Mouse (Mus musculus) ES-E14 (cell line): ENCODE measurements at regions not wholly inside any gene's neighbourhood (a gene's known extent, or its start where the extent isn't known, plus 50 kb on each side); places are given as distances from the start of the nearest gene placed in this dataset.

Experiments used
- DNase-seq: peaks from one replicate; pipeline ENCODE4 v3.0.0-alpha.2; 2013; ENCODE audit warnings: low read depth, low spot score
- H3K27ac ChIP-seq: 2 replicates; pipeline ENCODE4 v1.5.1; 2012; ENCODE audit warnings: low read depth, mild to moderate bottlenecking, low read length, moderate library complexity, mixed read lengths; ENCODE audit not compliant: poor library complexity, insufficient read depth, severe bottlenecking
- H3K36me3 ChIP-seq: 2 replicates; pipeline ENCODE4 v1.6.1; 2012; ENCODE audit warnings: mild to moderate bottlenecking, low read length, moderate library complexity, mixed read lengths; ENCODE audit not compliant: control insufficient read depth, poor library complexity, insufficient read depth, severe bottlenecking
- H3K4me1 ChIP-seq, 2 experiments: fragments of 150-350 bp in 1 of 2; sonication (generic) in 1 of 2; 2 replicates each; pipeline ENCODE4 v1.6.1; 2012; ENCODE audit warnings: low read length in 2 of 2, mild to moderate bottlenecking in 1 of 2, mixed read lengths in 1 of 2; ENCODE audit not compliant: control insufficient read depth in 2 of 2, insufficient read depth in 2 of 2, poor library complexity in 1 of 2
- H3K4me3 ChIP-seq, 2 experiments: fragments of 150-350 bp in 1 of 2; sonication (generic) in 1 of 2; 2 replicates each; pipeline ENCODE4 v1.5.1; 2012; ENCODE audit warnings: low read length in 2 of 2, low read depth in 1 of 2, mild to moderate bottlenecking in 1 of 2, mixed read lengths in 1 of 2; ENCODE audit not compliant: insufficient read depth in 1 of 2, poor library complexity in 1 of 2, severe bottlenecking in 1 of 2
- H3K9ac ChIP-seq: 2 replicates; pipeline ENCODE4 v1.6.1; 2012; ENCODE audit warnings: low read depth, mild to moderate bottlenecking, low read length, mixed read lengths; ENCODE audit not compliant: poor library complexity, insufficient read depth, severe bottlenecking
- H3K9me3 ChIP-seq: fragments of 150-350 bp; sonication (generic); 2 replicates; pipeline ENCODE4 v1.6.1; 2012; ENCODE audit warnings: low read depth, mild to moderate bottlenecking, low read length; ENCODE audit not compliant: control insufficient read depth, insufficient read depth
- CHD2 ChIP-seq: IDR thresholded peaks from 2 replicates; pipeline ENCODE4 v1.6.1; 2014; ENCODE audit warnings: mild to moderate bottlenecking, low read depth, low read length, inconsistent platforms
- HCFC1 ChIP-seq: IDR thresholded peaks from 2 replicates; pipeline ENCODE4 v1.6.1; 2012; ENCODE audit warnings: low read length, inconsistent platforms, borderline replicate concordance; ENCODE audit not compliant: insufficient read depth
- MAFK ChIP-seq: IDR thresholded peaks from 2 replicates; pipeline ENCODE4 v1.6.1; 2014; ENCODE audit warnings: mild to moderate bottlenecking, low read depth, low read length, inconsistent platforms; ENCODE audit not compliant: insufficient read depth
- ZC3H11A ChIP-seq: IDR thresholded peaks from 2 replicates; pipeline ENCODE4 v1.6.1; 2012; ENCODE audit warnings: low read depth, mild to moderate bottlenecking, inconsistent platforms, low read length, borderline replicate concordance
- ZNF384 ChIP-seq: IDR thresholded peaks from 2 replicates; pipeline ENCODE4 v1.6.1; 2012; ENCODE audit warnings: low read depth, low read length, inconsistent platforms
- in situ Hi-C, 2 experiments: fragments of 600-800 bp; cut with MboI; formaldehyde crosslinking; loops; one replicate each; pipeline ENCODE4 v1.15.1; 2025; ENCODE audit warnings: low sequenced_read_pairs in 2 of 2, inconsistent platforms in 1 of 2; ENCODE audit not compliant: unreplicated experiment in 2 of 2

DNA sequence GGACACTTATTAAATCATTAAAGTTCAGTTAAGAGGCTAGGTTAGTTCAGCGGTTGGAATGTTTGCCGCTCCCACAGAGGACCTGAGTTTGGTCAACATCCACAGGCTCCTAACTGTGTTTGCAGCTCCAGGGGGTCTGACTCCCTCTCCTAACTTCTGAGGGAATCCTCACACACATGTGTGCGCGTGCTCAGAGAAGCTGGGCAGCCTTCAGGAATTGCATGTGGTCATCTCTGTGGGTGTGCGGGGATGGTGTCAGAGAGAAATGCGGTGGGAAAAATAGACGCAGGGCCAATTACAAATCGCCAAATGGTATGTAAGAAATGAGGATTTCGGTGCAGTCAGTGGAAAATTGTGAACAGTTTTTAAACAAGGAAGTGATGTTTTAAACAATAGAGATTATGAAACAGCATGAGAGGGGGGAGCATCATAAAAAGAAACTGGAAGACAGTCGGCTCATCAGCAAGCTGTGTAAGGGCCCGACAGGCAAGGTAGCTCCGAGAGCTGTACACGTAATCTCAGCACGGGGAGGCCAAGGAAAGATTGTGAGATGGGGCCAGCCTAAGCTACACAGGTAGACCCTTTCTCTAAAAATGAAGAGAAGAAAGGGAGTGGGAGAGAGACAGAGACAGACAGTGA, 53.9 kb upstream of the Tmem170b start:
- TF ChIP-seq ZNF384 (no peak), MAFK (no peak), CHD2 (no peak), HCFC1 (no peak), ZC3H11A (no peak)
- Histone ChIP-seq H3K27ac (no peak overlapping the region), H3K9ac (no peak overlapping the region), H3K9me3 (no peaks in the 10 kb centered on the region), H3K36me3 (no peaks in the 10 kb centered on the region), H3K4me3 (no peak overlapping the region), H3K4me1 (no peaks in the 10 kb centered on the region)
- in situ Hi-C loops = loop anchor here in 1 of 2 experiments (25.0 kb wide), 1 partner anchor 265 kb away; no protein-coding TSS in a partner anchor
- no peak for DNase-seq

DNA sequence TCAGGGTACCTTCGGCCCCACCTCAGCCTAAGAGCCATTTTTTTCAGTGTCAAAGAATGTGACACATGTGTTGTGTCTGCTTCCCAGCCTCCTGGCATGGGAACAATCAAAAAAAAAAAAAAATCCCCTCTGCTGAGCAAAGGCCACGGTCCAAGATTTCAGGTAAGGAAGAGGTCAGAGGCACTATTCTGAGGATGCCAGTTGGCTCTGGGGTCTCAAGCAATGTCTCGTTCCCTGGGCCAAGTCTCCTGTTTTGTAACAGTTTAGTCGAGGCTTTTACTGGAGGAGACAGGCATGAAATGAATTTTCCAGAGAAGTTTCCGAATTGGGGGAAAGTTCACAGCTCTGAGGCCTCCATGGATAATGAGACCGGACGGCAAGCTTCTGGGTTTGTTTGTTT, 51.3 kb upstream of the Tmem170b start:
- TF ChIP-seq MAFK (no peak), ZNF384 (no peak), ZC3H11A (no peak), CHD2 (no peak), HCFC1 (no peak)
- no peak overlapping the region for H3K4me3 ChIP-seq
- H3K27ac ChIP-seq = no peak overlapping the region
- H3K4me1 ChIP-seq = no peaks in the 10 kb centered on the region
- DNase-seq = no peak
- no peaks in the 10 kb centered on the region for H3K9me3 ChIP-seq
- in situ Hi-C loops = loop anchor here in 1 of 2 experiments (25.0 kb wide), 1 partner anchor 267 kb away; no protein-coding TSS in a partner anchor
- H3K9ac ChIP-seq = no peak overlapping the region
- H3K36me3 ChIP-seq = no peaks in the 10 kb centered on the region
